Mouse (Mus musculus): Measurements from ENCODE around the gene Thrsp.

The Thrsp gene

DNA sequence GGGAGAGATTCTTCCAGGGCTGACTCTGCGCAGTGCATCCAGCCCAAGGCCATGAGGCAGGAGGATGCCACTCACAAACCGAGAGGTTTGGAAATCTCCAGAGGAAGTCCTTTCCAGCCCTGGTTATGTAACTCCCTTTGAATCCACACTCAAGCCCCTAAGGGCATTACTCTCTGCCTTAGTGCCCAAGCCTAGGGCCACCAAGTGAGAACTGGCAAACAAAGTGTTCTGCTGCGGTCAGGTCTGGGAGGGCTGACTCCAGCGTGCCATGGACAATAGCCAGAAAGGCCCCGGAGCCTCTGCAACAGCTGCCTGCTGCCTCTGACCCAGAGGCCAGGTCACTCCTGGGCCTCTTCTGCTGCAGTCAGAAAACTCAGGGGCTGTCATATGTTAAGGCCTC lies 1.2 kb upstream of the Thrsp start:
- no peak for DNase-seq (ENCODE audit: low spot score in 2 of 2)

DNA sequence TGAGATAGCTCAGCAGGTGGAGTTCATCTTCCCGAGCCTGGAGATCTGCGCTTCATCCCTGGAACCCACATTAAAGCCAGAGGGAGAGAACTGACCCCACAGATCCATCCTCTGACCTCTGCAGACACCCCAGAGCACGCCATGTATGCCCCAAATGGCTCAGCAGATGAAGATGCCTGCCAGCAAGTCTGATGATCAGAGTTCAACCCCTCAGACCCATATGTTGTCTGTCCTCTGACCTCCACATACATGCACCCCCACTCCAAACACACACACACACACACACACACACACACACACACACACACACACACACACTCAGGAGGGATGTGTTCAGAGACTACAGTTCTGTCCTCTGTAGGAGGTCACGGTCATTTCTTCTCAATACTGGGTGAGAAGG lies 1.1 kb downstream of the Thrsp start:
- DNase-seq (ENCODE audit: low spot score in 2 of 2), result no peak

DNA sequence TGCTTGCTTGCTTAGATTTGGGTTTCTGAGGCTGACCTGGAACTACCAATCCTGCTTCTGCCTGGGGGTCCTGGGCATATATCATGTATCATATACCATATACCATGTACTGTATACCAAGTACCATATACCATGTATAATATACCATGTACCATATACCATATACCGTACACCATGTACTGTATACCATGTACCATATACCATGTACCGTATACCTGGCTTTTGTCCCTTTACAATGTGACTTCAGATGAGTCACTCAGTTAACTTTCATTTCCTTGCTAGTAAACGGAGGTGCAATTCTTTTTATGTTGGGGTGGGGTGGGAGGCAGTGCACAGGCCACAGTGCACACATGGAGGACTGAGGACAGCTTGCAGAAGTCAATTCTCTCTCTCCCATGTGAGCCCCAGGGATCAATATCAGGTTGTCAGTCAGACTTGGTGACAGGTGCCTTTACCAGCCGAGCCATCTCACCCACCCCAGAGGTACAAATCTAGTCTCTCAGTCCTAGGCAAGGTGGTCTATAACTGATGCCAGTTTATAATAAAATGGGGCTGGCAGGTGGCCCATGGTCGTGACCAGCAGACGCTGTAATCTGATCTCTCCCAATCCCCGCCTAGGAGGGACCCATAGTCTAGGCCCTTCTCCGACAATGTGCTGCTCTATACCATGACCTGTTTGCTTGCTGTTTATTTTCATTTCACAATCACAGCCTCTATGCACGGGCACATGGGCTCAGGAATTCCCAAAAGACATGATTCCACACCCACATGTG lies 2.4 kb downstream of the Thrsp start:
- DNase-seq (ENCODE audit: low spot score in 2 of 2), result no peak

DNA sequence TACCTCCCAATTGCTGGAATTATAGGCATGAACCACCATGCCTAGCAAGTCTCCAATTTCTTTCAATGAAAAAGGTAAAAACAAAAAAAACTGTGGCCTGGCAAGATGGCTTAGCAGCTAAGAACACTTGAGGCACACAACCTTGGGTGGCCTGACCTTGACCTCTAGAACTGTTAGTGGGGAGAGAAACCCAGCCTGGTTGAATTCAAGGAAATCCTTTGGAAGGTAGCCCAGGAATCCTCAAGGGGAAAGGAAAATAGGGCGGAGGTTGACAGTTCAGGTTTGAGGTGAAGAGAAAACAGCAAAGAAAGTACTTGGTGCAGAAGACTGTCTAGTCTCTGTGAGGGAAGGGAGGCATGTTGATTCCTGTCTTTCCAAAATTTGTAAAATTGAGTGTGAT lies 3.1 kb downstream of the Thrsp start:
- no peak for DNase-seq (ENCODE audit: low spot score in 2 of 2)

DNA sequence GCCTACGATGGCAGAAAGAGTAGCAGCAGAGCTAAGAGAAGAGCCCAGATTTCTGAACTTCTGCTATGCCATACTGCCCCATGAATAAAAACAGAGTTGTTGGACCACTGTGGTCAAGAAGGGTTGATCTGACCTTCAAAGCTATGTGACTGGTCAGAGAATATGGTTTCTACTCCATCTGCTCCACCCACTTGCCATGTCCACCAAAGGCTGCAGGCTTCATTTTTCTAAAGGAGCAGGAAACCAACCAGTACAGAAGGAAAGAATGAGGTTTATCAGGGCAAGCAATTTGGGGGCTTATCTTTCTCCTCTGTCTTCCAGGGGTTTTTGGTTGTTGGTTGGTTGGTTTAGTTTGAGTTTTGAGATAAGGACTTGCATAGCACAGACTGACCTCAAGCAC lies 3.5 kb downstream of the Thrsp start:
- no peak for DNase-seq (ENCODE audit: low spot score in 2 of 2)

DNA sequence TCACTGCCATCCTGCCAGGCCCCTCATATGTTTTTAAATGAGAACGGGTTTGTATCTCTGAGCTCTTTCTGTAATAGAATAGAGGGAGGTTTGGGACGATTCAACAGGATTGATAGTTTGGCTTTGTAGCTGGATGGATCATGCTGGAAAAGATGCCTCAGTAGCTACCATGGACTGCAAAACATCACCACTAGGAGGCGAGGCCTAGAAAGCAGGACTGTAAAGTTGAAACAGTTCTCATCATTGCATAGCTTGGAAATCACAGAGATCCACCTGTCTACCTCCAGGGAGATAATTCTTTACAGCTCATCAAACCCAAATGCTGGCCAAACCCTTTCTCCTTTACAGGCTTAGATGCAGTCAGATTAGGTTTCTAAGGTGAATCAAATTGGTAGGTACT lies 6.0 kb downstream of the Thrsp start:
- DNase-seq (ENCODE audit: low spot score in 2 of 2), result no peak

DNA sequence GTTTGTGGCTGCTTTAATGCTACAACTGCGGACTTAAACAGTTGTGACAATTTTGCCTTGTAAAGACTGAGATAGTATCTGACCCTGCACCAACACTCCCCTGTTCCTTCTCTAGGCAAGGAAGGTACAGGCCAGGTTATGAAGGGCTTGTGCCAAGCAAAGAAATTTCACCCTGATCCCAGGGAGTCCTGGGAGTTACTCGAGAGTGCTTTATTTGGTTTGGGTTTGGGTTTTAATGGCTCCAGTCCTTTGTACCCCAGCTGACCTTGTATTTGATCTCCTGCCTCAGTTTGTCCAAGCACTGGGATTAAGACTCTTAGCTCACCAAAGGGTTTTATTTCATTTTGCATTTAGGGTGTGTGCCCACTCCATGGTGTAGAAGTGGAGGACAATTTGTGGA lies 6.4 kb downstream of the Thrsp start:
- DNase-seq (ENCODE audit: low spot score in 2 of 2), result no peak

DNA sequence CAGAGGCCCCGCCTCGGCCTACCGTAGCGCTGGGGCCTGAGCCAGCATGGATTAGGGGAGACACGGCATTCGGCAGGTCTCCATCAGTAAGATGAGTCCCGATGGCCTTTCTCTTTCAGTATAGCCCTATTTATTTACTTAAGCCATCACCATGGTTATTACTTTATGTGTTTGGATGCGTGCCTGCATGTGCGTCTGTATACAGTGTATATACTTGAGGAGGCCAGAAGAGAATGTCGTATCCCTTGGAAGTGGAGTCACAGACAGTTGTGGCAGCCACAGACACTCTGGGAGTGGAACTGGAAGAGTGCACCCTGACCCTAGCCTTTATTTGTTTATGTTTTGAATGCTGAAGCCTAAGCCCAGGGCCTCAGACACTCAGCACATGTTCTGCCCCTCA lies 10.4 kb downstream of the Thrsp start:
- DNase-seq (ENCODE audit: low spot score in 2 of 2), result no peak

DNA sequence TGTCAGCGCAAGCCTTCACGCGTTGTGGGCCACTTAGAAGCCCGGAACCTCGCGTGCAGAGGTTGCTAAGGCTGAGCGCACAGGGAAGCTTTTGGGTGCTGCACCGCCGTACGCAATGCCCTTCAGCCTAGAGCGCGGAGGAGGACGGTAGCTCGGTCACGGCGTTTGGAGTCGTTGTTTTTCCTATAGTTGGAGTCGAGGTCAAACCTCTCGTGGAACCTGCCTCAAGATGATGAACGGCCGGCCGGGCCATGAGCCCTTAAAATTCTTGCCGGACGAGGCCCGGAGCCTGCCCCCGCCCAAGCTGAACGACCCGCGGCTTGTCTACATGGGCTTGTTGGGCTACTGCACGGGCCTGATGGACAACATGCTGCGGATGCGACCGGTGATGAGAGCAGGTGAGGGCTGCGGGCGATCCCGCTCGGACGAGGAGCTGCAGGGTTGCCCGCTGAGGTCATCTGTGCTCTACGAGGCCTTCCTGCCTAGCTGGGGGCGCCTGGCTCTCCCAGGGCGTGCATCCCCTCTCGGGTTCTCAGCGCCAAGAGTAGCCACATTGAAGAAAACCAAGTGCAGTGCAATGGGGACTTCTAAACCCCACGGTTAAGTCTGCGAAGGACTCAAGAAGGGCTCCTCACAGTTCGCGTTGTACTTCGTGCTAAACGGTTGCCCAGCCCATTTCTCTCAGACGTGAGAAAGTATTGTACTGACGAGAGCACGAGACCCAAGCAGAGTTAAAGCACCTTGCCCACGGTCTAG lies 17.4 kb downstream of the Thrsp start, which contains the start of gene Ndufc2:
TSS of gene Ndufc2 (plus strand) at position 44 of the 756 bp plus-strand sequence.
- peak; percentile 87 to 88 for DNase-seq (ENCODE audit: low spot score in 2 of 2)

DNA sequence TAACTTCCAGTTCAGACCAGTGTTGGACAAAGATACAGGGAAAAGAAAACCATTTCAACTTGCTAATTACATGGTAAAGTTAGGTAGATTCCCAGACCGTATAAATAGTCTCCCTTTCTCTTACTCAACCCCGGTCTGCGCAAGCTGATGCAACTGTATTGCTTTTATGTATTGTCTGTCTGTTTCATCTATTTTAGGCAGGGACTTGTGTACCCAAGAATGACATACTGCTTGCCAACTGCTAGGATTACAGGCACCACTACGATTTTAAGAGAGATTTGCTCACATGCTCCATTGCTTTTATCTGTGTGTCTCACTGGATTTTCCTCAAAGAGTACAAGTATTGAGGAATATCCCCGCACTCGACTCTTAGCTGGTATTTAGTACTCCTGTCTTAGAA lies 18.6 kb downstream of the Thrsp start:
- no peak for DNase-seq (ENCODE audit: low spot score in 2 of 2)

DNA sequence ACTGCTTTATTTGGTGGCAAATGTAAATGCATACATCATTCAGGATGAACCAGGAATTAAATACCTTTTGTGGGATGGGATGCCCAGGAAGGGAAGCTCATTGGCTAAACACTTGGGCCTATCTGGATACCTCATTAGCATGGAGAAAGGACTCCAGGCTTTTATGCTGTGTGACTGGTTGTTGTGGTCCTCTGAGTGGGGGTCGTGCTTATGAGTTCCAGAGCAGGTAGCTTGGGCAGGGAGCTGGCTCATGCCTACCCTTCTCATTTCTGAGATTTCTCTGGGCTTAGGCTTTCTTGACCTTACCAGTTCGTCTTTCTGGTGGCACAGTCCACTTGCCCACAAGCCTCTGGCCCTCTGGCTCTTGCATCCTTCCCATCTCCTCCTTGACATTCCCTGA lies 23.2 kb downstream of the Thrsp start:
- DNase-seq (ENCODE audit: low spot score in 2 of 2), result no peak

DNA sequence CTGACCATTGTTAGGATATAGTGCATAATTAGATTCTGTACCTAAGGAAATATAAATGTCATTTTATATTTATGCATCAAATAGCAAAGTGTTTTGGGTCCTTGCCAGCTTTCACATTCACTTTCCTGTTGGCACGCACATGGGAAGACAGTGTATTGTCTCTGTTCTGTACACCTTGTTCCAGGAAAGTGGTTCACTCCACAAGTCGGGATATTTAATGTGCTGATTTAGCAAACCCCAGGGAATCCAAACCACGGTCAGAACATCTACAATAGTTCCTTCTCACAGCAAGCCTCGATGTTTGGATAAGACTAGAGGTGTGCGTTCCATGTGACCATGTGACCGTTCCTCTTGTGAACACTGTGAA lies 25.5 kb downstream of the Thrsp start:
- DNase-seq (ENCODE audit: low spot score in 2 of 2), result no peak

DNA sequence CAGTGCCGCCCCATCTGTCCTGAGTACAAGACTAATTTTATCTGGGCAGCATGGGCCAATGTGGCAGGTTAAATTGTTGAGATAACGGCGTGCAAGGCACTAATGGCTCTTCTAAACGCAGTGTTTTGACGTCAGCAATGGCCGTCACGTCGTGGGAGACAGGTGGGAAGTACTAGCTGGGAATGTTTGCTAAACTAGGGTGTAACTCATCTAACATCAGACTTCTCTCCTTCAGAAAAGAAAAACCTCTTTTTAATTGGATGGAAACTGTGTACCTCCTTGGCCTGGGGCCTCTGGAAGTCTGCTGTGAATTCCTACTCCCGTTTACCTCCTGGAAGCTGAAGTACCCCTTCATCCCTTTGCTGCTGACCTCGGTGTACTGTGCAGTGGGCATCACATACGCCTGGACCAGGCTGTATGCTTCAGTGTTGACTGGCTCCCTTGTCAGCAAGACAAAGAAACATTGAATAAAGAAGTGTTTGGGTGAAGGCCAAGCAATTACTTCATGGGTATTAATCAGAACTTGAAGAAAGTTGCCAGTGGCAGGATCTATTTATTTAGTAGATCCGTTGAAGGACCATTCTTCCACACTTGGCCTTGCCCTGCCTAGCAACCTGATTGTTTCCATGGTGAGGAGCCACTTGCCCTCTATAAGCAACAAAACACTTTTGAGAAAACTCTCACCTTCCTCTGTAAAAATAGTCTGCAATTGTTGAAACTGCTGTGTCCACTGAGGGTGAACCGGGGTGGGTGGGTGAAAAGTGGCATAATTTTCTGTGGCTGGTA lies 26.0 kb downstream of the Thrsp start:
- DNase-seq (ENCODE audit: low spot score in 2 of 2), result peak in 1 of 2 experiments; percentile 20

DNA sequence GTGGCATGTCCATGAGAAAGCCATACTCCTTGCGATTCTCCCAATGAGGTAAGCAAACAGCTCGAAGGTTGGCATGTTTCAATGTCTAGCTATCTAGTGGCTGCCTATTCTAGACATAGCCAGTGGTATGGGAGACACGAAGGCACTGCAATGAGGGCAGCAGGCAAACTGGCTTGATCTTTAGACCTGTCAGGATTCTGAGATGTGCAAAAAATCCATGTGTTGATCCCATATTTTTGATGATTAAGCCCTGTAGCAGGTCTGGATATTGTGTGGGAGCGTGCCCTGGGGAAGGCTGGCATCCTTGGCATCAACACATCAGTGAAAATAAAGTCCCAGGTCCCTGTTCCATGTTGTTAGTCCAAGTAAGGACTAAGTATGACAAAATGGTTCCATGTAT lies 29.0 kb downstream of the Thrsp start:
- no peak for DNase-seq (ENCODE audit: low spot score in 2 of 2)

DNA sequence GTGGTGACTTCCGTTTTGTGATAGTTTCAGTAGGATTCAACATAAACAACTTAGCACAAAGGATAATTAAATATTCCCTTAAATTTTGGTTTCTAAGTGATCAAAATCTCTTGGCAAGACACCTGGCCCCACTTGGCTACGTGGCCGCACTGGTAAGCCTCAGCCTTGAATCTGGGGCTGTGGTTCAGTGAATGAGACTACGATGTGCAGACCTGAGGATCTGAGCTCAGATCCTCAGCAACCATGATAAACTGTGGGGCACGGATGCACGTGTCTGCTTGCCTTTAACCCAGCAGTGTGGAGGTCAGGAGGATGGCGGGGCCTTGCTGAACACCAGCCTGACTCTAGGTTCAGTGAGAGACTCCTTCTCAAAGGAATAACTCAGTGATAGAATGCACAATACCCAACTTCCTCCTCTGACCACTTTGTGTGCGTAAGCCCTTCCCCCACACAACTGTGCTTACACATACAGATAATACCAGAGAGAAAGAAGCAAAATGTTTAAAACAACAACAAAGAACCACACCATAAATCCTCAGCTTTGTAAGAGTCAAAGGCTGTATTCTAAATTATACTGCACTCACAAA lies 29.9 kb downstream of the Thrsp start:
- no peak for DNase-seq (ENCODE audit: low spot score in 2 of 2)

DNA sequence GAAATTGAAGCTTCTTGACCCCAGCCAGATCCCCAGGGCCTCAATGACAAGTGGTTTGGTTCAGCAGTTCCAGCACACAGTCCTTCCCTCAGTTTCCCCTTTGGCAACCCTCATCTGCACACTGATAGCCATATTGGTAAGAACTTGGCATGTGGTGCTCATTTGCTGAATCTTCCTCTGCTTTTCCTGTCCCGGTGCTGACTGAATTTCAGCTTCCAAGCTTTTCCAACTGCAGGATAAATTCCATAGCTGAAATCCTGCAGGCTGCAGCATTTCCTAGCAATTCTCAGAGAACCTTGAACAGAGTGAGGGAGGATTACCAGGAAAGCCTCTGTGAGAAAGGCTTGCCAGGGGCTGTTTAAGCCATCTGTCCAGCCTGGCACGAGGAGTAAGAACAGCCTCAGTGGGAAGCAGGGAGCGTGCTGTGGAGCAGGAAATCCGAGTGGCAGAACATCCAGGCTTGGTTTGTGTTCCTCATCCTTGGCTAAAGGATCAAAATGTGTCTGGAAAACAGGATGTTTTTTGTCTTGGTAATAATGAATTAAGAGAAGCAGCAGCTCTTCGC lies 30.6 kb downstream of the Thrsp start:
- peak; percentile 88 to 92 for DNase-seq (ENCODE audit: low spot score in 2 of 2)

DNA sequence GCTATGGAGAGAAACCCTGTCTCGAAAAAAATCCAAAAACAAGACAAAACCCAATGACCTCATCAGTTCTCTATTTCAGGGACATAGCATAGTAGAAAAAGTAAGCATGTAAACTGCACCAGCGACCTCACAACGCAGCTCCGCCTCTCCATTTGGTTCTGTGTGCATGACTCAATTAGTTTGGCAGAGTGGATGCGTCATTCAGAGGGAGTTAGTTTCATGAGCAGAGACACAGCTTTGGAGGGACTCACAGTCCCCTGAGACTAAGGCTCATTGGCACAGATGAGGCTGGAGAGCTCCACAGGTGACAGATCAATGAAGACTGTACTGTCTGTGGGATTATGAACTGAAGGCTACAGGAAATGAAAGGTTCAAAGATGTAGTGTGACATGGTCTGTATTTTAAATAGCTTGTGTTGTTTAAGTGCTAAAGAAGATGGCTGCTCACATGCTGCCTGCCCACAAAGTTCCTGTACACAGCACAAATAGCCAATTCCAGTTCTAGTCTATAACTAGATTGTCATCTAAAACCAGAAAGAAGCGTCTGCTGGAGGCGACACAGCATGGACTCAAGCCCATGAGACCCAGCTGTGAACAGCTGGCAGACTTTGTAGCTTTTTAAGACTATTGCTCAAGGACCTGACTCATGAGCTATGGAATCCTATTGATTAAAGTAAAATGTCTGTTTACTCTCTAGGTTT lies 31.3 kb downstream of the Thrsp start:
- DNase-seq (ENCODE audit: low spot score in 2 of 2), result no peak

DNA sequence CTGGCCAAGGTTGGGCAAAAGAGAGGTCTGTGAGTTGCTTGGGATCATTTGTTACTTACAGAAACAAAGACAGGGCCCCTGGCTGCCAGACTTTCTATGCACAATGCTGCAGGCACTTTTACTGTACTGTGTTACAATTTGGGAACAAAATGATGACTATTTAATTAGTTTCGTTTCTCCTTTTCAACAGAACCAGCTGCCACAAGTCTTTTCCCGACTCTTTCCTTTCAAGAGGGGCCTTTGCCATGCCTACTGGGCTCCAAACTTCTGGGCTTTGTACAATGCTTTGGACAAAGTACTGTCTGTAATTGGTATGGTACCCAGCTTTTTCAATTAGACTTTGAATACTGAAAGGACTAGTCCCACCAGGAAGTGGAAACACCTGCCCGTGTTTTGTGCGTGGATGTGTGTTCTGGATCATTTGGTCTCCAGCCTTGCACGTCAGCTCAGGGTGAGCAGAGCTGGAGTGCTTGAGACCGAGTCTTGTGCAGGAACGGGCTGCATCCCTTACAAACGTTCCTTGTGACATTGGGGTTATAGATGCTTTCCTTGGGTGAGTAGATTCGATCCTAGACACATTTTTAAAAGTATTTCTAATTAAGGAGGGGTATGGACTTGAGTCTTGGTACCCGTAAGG lies 33.9 kb downstream of the Thrsp start:
- no peak for DNase-seq (ENCODE audit: low spot score in 2 of 2)

DNA sequence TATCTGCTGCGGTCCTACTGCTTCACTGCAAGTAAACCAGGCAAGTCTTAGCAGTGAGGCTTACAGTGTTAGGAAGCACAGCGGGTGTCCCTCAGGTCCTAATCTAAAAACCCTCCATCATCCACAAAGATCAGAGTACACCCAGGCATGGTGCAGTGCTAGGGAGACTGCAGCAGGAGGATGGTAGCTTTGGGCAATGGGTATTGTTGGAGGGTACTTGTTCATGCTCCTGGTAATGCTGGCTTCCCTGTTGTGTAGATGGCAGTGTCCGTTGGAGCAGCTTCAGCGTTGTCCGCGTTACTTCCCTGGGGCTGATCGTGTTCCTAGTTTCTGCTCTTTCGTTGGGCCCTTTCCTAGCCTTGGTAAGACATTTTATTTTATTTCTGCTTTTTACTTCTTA lies 34.9 kb downstream of the Thrsp start:
- DNase-seq (ENCODE audit: low spot score in 2 of 2), result no peak

DNA sequence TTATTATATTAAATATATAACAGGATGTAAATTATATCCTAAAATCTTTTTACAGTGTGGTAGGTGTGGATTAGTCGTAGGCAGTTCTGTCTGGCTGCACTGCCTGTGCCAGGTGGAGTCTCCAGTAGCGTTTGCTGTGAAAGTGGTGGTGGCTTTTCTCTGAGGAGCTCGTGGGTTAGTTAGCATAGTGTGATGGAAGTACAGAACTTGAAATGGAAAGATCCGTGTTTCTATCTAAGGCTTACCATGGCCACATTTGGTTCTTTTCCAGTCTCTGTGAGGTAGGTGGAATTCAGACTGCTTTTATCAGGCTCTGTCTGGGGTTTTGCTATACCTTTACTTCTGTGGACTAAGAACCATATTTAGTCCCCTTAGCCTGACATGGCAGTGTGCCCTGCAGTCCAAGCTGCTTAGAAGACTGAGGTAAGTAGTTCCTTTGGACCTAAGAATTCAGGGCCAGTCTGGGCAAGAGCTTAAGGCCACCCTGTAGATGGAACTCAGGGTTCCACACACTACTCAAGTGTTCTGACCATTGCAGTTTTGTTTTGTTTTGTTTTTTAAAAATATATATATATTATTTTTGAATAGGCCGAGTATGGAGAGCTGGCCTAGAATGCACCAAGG lies 36.9 kb downstream of the Thrsp start:
- no peak for DNase-seq (ENCODE audit: low spot score in 2 of 2)
